In the genomic region with DNA sequence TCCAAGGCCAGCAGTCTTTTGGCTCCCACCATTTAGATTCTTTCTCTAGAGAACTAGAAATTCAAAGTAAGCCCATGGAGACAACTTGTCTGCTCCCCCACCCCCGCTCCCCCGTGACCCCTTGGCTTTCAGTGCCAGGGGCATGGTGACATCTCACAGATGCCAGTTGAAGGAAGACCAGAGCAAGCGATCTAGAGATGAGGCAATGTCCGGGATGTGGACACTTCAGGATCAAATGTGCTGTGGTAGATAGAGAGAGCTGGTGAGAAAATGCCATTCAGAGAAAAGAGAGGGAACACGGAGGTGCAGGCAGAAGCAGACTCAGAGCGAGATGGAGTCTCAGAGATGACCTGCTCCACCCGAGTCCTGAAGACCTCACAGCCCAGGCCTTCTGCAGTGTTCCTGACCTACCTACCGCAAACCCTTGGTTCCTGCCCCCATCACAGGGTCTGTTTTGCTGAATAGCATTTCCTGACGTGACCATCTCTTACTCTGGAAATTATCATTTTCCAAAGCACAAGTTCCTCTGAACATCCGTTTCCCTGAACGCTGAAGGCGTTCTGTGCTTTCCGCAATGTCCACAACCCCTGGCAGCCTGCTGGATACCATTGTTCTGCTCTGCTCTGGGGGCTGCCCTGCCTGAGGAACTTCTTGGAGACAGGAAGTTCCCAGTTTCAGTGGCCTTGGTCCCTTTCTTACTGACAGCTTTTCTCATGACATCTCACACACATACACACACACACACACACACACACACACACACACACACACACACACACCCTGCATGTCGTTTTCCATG, we compare ENCODE assay signal across 12 mouse cellular contexts. TPM values are rescaled to one million over a fixed set of nuclear protein-coding genes. Genes with fewer than 3 reads are reported as not detected.
DNase-seq lines count a peak whose midpoint lies in the region; ATAC-seq and TF ChIP-seq lines count a peak whose summit lies in the region.
"Had no signal": no experiment of that assay in that cellular context is flagged by ENCODE, and none has a peak within 500 bp of the region (broad histone marks: within the 10 kb centered on the region; RNA-seq: fewer than 3 reads in every experiment).

No protein-coding gene starts in this region.

- no peak overlapping the region for H3K4me3 ChIP-seq in heart, embryonic 14.5 days (ENCODE audit: control insufficient read depth in 1 of 2, insufficient read depth in 1 of 2, low read depth in 1 of 2, low read length in 2 of 2)
- H3K4me3 ChIP-seq in limb, embryonic 14.5 days (replicated peaks; ENCODE audit: low read length), result no peak overlapping the region
- H3K4me3 ChIP-seq: neural tube, embryonic 12.5 days had no signal

- no peak for TF ChIP-seq POLR2A in limb, embryonic 14.5 days (IDR thresholded peaks at IDR 0.05; ENCODE audit: borderline replicate concordance, extremely low read depth, insufficient read depth, insufficient read length)

- peaks cover 9 to 14% of the 10 kb centered on the region in 2 experiments for H3K4me1 ChIP-seq in heart, embryonic 14.5 days (ENCODE audit: control insufficient read depth in 2 of 2, insufficient read depth in 2 of 2, low read length in 2 of 2)
- peaks cover 9% of the 10 kb centered on the region; the same call in 1 of the 2 replicates for H3K4me1 ChIP-seq in limb, embryonic 14.5 days (ENCODE audit: control insufficient read depth, insufficient read depth, low read length)

- DNase-seq in kidney, adult 9 months, result peak; percentile 48
- no peak for DNase-seq in kidney, adult 11 months
- no peak for DNase-seq in limb, embryonic 14.5 days (ENCODE audit: low spot score)
- DNase-seq in spleen, postnatal 14 days (ENCODE audit: low spot score in 2 of 2), result no peak
- no peak for DNase-seq in left cerebral cortex, adult 11 months (ENCODE audit: low spot score)
- DNase-seq in left cerebral cortex, postnatal 14 days (ENCODE audit: low spot score in 2 of 2), result no peak
- DNase-seq: adrenal gland, adult 8-10 months; layer of hippocampus, postnatal 36 days; thymus, adult 18-20 months had no signal

- H3K4me2 ChIP-seq in heart, embryonic 14.5 days (ENCODE audit: low read length), result no peak overlapping the region
- no peak overlapping the region for H3K4me2 ChIP-seq in limb, embryonic 14.5 days (replicated peaks; ENCODE audit: low read depth, low read length, severe bottlenecking)
- H3K4me2 ChIP-seq: neural tube, embryonic 12.5 days had no signal

- 0 out of 2 replicates have a peak, but pooled peaks cover 4% of the 10 kb centered on the region for H3K9me3 ChIP-seq in heart, embryonic 14.5 days (ENCODE audit: control insufficient read depth, low read length)
- H3K9me3 ChIP-seq in limb, embryonic 14.5 days (ENCODE audit: control insufficient read depth, low read length), result no peaks in the 10 kb centered on the region
- H3K9me3 ChIP-seq: neural tube, embryonic 12.5 days had no signal

- ATAC-seq in heart, embryonic 14.5 days (ENCODE audit: insufficient number of reproducible peaks, insufficient read depth, low FRiP score, low read depth), result peak; percentile 69; the same call in 1 of the 2 replicates
- no peak for ATAC-seq in limb, embryonic 14.5 days (ENCODE audit: low FRiP score, low read depth)
- peak; percentile 59 for ATAC-seq in megakaryocyte progenitor cell, adult 5-6 weeks (replicated peaks; ENCODE audit: poor library complexity)

- WGBS in heart, embryonic 14.5 days, result 56% methylated on average over 14 of the region's 14 CpGs
- 81% methylated on average over 14 of the region's 14 CpGs for WGBS in limb, embryonic 14.5 days

- H3K27ac ChIP-seq in heart, embryonic 14.5 days (replicated peaks in 1 of 2; ENCODE audit: control insufficient read depth in 1 of 2, insufficient read depth in 1 of 2, low read depth in 2 of 2, low read length in 2 of 2), result peak overlapping the region; percentile 83 to 91
- H3K27ac ChIP-seq in limb, embryonic 14.5 days (replicated peaks; ENCODE audit: low read depth, low read length), result 0 out of 2 replicates have a peak overlapping the region, but pooled peaks have one; percentile 22
- H3K27ac ChIP-seq: neural tube, embryonic 12.5 days had no signal

- no peak overlapping the region for H3K9ac ChIP-seq in heart, embryonic 14.5 days (ENCODE audit: low read length)
- H3K9ac ChIP-seq in limb, embryonic 14.5 days (ENCODE audit: low read depth, low read length, severe bottlenecking), result no peak overlapping the region
- H3K9ac ChIP-seq: neural tube, embryonic 12.5 days had no signal

- no peaks in the 10 kb centered on the region for H3K36me3 ChIP-seq in heart, embryonic 14.5 days (ENCODE audit: control insufficient read depth, insufficient read depth, low read length)
- H3K36me3 ChIP-seq in limb, embryonic 14.5 days (ENCODE audit: control insufficient read depth, insufficient read depth, low read length), result no peaks in the 10 kb centered on the region
- H3K36me3 ChIP-seq: neural tube, embryonic 12.5 days had no signal

- no peaks in the 10 kb centered on the region for H3K27me3 ChIP-seq in heart, embryonic 14.5 days (ENCODE audit: control insufficient read depth, insufficient read depth, low read length)
- no peaks in the 10 kb centered on the region for H3K27me3 ChIP-seq in limb, embryonic 14.5 days (ENCODE audit: control insufficient read depth, insufficient read depth, low read length)
- H3K27me3 ChIP-seq: neural tube, embryonic 12.5 days had no signal

- intact Hi-C loops in left cerebral cortex, postnatal 14 days (cut with DNase I), result no loop called here

RNA-seq across cellular contexts. Expression of a gene that starts 22.2 kb away (rescaled TPM):
- polyA plus RNA-seq in heart, embryonic 14.5 days (2014; fragmentation: Nextera tagmentation; extraction: Ambion mirVana), result 3.3 and 5.0 TPM in 2 replicates
- 16.1 and 19.1 TPM in 2 replicates for polyA plus RNA-seq in limb, embryonic 14.5 days (2012; rRNA removed)
- 16.4 and 21.7 TPM in 2 replicates for polyA plus RNA-seq in limb, embryonic 14.5 days (2014; fragmentation: Nextera tagmentation; extraction: Ambion mirVana)
- 8.6 and 11.5 TPM in 2 replicates for total RNA-seq in megakaryocyte progenitor cell, adult 5-6 weeks (2015)
- 7.3 and 8.2 TPM in 2 replicates for total RNA-seq in megakaryocyte progenitor cell, adult 5-6 weeks (2017)
- total RNA-seq in left cerebral cortex, postnatal 14 days (2021), result 10 to 100 TPM; 33.0 to 34.7 TPM
